Mouse (Mus musculus) adrenal gland, adult 18-20 months (tissue): ENCODE data around the gene Cers6. TPM values are rescaled to one million over a fixed set of nuclear protein-coding genes. Genes with fewer than 3 reads are reported as not detected.

Experiments used
- DNase-seq, 2 experiments: peaks; one replicate each; pipeline ENCODE4 v3.0.0; 2021 to 2022; ENCODE audit warnings: low spot score in 2 of 2
- total RNA-seq, 2 experiments: library from RNA; stranded (reverse); gene quantifications; 1 replicate in 1 of 2; 2 replicates in 1 of 2; pipeline ENCODE4 v1.2.3; 2021

Gene Cers6
- total RNA-seq, 2 experiments from 2014 or later = 5.2 to 8.2 TPM

DNA sequence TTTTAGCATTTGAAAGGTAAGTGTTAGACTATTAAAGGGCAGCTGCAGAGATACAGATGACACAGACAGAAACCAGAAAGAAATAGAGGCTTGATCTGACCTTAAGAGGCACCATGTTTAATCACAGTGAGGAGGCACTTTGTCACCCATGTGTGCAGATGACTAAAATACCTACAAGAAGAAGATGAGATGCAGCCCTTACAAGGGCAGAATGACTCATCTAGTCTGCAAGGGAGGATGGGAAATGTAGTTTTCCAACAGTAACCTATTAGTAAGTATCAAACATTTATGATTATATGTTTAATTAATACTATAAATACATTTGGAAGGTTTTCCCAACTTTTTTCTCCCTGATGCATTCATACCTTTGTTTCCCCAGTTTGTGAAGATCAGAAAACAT, 54.5 kb downstream of the Cers6 start:
- no peak for DNase-seq

DNA sequence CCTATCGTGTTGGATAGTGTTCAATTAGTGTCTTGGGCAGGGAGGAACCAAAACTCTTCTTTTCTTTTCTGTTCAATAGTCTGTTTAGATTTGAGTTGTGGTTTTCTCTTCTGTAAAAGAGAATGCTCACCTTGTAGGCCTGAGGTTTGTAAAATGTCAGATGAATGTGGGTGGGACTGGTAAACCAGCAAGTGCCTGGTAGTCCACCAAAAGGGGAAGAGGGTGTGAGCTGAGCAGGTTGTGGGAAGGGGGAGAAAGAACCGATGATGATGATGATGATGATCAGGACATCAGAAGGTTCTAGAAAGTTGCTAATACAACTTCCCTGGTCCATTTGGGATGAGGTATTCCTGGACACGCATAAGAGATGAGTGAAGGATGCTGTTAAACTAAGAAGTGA, 55.1 kb downstream of the Cers6 start:
- DNase-seq = no peak

- DNase-seq = no peak
Measured at GRCm38 (mm10) chr2:68917010-68917409, 55.8 kb downstream of the Cers6 start.

GRCm38 (mm10) chr2:68917524-68917923, 56.3 kb downstream of the Cers6 start:
- DNase-seq = no peak

GRCm38 (mm10) chr2:68924344-68924743, 63.1 kb downstream of the Cers6 start:
- DNase-seq = no peak

DNA sequence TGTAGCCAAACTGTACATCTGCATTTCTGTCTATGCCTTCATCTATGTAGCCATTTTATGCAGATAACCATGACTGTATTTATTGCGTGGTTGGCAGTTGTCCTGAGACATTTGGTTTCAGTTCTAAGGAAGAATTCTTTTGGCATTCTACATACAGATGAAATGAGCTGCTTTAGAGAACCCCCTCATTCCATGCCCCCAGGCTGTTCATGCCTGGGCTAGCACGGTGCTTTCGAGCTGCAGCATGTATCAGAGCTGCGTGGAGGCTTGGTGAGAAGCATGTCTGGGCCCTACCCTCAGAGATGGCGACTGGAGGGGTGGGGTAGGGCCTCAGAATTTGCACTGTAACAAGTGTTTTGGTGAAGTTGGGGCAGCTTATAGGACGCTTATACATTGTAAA, 64.3 kb downstream of the Cers6 start:
- DNase-seq = no peak

DNA sequence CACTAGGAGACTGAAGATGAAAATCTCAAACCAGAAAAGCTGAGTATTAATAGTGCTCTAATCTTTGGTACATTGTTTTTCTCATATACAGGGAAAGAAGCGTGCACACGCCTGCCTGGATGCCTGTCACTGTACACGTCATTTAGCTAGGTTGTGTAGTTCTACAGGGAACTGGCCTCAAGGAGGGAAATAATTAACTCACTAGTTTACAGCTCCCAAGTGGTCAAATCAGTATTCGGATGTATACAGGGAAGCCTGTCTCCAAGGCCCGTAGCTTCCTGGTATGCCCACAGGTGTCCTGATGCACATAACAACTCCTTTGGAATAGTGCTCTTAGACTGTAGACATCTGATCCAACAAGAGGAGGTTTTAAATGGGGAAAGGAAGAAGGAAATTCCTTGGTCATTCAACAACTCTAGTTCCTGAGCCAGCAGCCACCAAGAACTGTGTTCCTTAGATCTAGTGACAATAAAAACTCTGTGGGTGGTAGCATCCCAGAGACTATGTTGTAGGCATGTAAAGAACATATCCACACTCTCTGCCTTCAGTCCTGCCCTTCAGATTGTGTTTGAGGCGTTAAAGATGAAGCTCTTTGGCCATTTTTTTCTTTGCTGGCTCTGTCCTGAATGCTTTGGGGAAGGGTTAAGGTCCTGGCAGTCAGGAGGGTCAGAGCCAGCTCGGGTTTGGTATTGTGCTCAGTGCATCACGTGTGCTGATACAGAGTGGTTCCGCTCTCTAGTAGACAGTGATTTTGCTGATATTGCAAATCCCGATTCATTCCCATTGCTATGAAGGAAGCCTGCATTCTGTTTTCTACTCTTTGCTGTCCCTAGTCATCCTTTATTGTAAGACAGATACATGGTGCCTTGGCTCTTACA, 65.9 kb downstream of the Cers6 start:
- DNase-seq = no peak

DNA sequence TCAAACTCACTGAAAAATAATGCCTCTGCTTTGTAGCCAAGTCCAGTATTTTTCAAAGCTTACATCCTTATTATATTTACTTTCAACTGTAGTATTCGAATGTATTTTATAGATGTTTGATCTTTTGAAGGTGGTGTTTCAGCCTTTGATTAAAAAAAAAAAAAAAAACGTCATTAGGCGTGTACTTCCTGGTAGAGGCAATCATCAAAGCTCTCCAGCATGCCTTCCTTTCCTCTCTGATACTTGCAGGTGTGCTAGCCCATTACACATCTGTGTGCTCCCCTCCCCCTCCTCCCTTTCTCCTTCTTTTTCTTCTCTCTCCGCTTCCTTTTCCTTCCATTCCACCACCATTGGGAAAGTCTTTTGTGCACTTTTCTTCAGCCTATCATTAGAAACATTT, 71.0 kb downstream of the Cers6 start:
- DNase-seq = no peak

- no peak for DNase-seq
Measured at GRCm38 (mm10) chr2:68932656-68933055, 71.4 kb downstream of the Cers6 start.

GRCm38 (mm10) chr2:68934651-68935050, 73.4 kb downstream of the Cers6 start:
- DNase-seq = no peak

GRCm38 (mm10) chr2:68935721-68936294, 74.6 kb downstream of the Cers6 start:
- no peak for DNase-seq

GRCm38 (mm10) chr2:68936773-68937172, 75.5 kb downstream of the Cers6 start:
- DNase-seq = no peak

DNA sequence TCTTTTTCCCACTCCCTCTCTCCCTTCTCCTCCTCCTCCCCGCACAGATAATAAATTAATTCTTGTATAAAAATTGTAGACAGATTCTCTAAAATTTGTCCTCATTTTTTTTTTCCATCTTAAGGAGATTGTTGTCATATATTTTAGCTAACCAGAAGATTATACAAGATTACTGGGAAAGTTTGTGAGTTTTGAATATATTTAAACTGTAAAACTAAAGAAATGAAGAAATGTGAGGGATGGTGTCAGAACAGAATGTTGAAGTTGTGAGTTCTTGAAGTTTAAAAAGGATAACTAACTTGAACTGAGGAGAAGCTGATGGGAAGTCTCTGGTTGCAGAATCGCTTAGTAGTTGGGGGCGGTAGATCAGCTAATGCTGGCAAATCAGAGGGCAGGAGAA, 76.6 kb downstream of the Cers6 start:
- no peak for DNase-seq

DNA sequence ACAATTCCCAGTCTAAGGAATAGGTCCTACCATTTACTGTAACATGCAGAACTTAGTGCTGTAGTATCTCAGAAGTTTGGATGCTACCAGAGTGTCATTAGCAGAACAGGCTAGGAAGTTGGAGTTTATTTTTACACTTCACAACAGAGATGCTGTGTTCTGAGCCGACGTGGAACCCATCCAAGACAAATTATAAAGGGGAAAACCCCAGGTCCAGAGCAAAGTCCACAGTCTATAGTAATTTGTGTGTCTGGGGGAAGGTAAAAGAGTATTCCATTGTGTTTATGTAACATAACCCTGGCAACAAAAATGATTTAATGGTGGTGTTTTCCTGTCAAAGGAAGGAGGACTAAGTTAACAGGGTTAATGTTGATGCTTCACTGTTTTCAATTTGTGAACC, 83.7 kb downstream of the Cers6 start:
- no peak for DNase-seq

DNA sequence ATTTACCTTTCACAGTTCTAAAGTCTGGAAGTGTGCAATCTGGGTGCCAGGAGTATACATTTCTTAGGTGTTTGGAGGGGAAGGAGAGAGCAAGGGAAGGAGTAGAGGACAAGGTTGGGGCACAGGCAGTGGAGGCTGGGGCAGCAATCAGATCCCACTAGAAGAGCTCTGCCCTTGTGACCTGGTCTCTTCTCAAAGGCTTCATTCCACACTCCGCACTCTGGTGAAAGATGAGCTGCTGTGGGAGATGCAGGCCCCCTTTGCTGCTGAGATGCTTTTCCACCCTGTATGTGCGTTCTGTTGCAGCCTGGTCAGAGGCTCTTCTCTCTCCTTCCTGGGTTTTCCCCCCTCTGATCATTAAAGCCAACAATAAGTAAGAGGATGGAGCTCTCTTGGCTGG, 84.7 kb downstream of the Cers6 start:
- no peak for DNase-seq

- no peak for DNase-seq
Measured at GRCm38 (mm10) chr2:68946819-68947218, 85.6 kb downstream of the Cers6 start.

GRCm38 (mm10) chr2:68949137-68949536, 87.9 kb downstream of the Cers6 start:
- DNase-seq = no peak

GRCm38 (mm10) chr2:68949728-68950127, 88.5 kb downstream of the Cers6 start:
- no peak for DNase-seq

- DNase-seq = no peak
Measured at GRCm38 (mm10) chr2:68951706-68952105, 90.5 kb downstream of the Cers6 start.

DNA sequence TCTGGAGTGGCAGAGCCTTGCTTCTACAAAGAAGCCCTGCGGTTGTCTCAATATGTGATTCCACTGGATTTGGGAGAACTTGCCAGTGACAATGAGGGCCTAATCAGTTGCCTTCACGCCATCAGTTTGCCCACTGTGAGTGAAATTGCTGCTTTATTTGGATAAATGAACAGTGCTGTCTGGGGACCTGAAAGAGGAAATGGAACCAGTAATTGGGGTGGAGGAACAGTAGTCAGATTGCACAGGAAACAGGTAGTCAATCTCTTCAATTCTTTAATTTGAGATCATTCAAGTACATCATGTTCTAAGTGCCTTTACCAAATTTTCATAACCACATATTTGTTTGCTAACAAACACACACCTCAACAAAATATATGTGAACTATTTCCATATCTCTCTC, 92.4 kb downstream of the Cers6 start:
- no peak for DNase-seq

GRCm38 (mm10) chr2:68955496-68955895, 94.3 kb downstream of the Cers6 start:
- DNase-seq = no peak

GRCm38 (mm10) chr2:68956146-68956545, 94.9 kb downstream of the Cers6 start:
- no peak for DNase-seq

DNA sequence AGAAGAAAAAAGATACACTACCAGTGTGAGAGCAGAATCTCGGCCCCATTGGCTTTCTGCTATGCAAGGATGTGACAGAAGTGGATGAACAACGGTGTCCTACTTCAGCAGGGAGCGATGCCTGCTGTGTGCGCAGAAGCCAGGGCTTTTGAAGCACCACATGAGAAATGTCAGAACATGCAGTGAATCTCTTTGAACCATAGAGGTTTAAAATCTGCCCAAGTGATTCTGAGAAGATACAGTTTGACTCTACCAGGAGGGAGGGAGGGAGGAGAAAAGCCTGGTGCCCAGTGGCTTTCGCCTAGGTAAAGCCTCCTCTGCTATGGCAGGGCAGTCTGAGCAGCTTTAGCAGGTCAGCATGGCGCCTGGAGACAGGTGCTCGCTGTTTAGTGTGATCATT, 96.6 kb downstream of the Cers6 start:
- DNase-seq = no peak
